Mouse (Mus musculus) liver, embryonic 14.5 days (tissue): ENCODE measurements at regions not wholly inside any gene's neighbourhood (a gene's known extent, or its start where the extent isn't known, plus 50 kb on each side); places are given as distances from the start of the nearest gene placed in this dataset.

Experiments
- ATAC-seq: fragments of 200-750 bp; cut with Nextera tagmentation; 2 replicates; pipeline ENCODE4 v1.8.0; 2017; ENCODE audit warnings: moderate number of reproducible peaks, mild to moderate bottlenecking, moderate library complexity; ENCODE audit not compliant: insufficient read depth
- DNase-seq, 3 experiments: peaks; one replicate each; pipeline ENCODE4 v3.0.0-alpha.2; 2012 to 2013; ENCODE audit warnings: low read depth in 3 of 3, low spot score in 3 of 3
- H3K27ac ChIP-seq: fragments of 300-500 bp; sonication (generic); 2 replicates; pipeline ENCODE4 v1.5.1; 2014; ENCODE audit warnings: moderate library complexity, mild to moderate bottlenecking, control low read depth, inconsistent platforms
- H3K27me3 ChIP-seq: fragments of 300-500 bp; sonication (generic); 2 replicates; pipeline ENCODE4 v1.6.1; 2014; ENCODE audit warnings: mild to moderate bottlenecking, low read length, moderate library complexity; ENCODE audit not compliant: control insufficient read depth, insufficient read depth
- H3K36me3 ChIP-seq: fragments of 300-500 bp; sonication (generic); replicated peaks from 2 replicates; pipeline ENCODE4 v1.6.1; 2014; ENCODE audit warnings: low read depth; ENCODE audit not compliant: control insufficient read depth, insufficient read depth
- H3K4me1 ChIP-seq, 2 experiments: fragments of 200-500 bp in 1 of 2; fragments of 300-500 bp in 1 of 2; sonication (generic) in 1 of 2; replicated peaks; 2 replicates each; pipeline ENCODE4 v1.6.1; 2012 to 2014; ENCODE audit warnings: antibody characterized with exemption in 1 of 2, inconsistent platforms in 1 of 2, low read length in 1 of 2; ENCODE audit not compliant: control insufficient read depth in 2 of 2, insufficient read depth in 2 of 2
- H3K4me2 ChIP-seq: fragments of 300-500 bp; sonication (generic); 2 replicates; pipeline ENCODE4 v1.6.1; 2014; ENCODE audit warnings: low read depth, mild to moderate bottlenecking, control low read depth, moderate library complexity
- H3K4me3 ChIP-seq, 2 experiments: fragments of 200-500 bp in 1 of 2; fragments of 300-500 bp in 1 of 2; sonication (generic) in 1 of 2; 2 replicates each; pipeline ENCODE4 v1.5.1; 2012 to 2014; ENCODE audit warnings: low read depth in 2 of 2, low read length in 2 of 2, mild to moderate bottlenecking in 2 of 2, control low read depth in 1 of 2, inconsistent platforms in 1 of 2, moderate library complexity in 1 of 2; ENCODE audit not compliant: insufficient read depth in 1 of 2
- H3K9ac ChIP-seq: fragments of 300-500 bp; sonication (generic); replicated peaks from 2 replicates; pipeline ENCODE4 v1.6.1; 2014; ENCODE audit warnings: mild to moderate bottlenecking, control low read depth, moderate library complexity
- H3K9me3 ChIP-seq: fragments of 300-500 bp; sonication (generic); 2 replicates; pipeline ENCODE4 v1.6.1; 2016; ENCODE audit warnings: low read length, mixed read lengths; ENCODE audit not compliant: control insufficient read depth
- CTCF ChIP-seq: IDR thresholded peaks from 2 replicates; pipeline ENCODE4 v1.5.1; 2016; ENCODE audit warnings: antibody characterized with exemption, low read depth, control low read depth
- EP300 ChIP-seq: IDR thresholded peaks from 2 replicates; pipeline ENCODE4 v1.6.1; 2016; ENCODE audit warnings: antibody characterized with exemption, low read depth
- WGBS: fragments of 180-500 bp; shearing (Covaris S2); extraction: QIAGEN DNeasy Blood & Tissue Kit; methylation state at CpG from one replicate; pipeline ENCODE4 v1.1.7; 2014; ENCODE audit not compliant: insufficient replicate concordance; 5-methylcytosine and 5-hydroxymethylcytosine counted together

DNA sequence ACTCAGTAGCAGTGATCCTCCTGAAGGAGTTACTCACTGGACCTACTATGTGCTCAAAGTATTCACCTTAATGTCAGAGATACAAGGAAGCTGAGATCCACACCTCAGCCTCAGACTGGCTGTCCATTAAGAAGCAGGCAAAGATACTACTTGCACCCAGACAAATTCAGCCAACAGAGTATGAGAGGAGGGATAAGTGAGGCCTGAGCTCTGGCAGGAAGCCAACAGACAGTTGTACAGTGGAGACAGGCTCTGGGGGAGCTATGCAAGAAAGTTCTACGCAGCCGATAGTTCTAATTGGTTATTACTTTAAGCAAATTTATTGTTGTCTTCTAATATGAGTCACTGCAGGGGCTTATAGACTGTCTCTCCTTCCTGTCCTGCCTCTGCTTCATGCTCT, 152.2 kb upstream of the Mgmt start:
- H3K27me3 ChIP-seq = no peaks in the 10 kb centered on the region
- no peak overlapping the region for H3K27ac ChIP-seq
- H3K4me3 ChIP-seq = no peak overlapping the region
- DNase-seq (no peak), ATAC-seq (no peak)
- TF ChIP-seq CTCF (no peak), EP300 (no peak)
- no peak overlapping the region for H3K4me2 ChIP-seq
- H3K9ac ChIP-seq = no peak overlapping the region
- WGBS = 74% methylated on average over 2 of the region's 2 CpGs
- no peaks in the 10 kb centered on the region for H3K9me3 ChIP-seq
- H3K36me3 ChIP-seq = no peaks in the 10 kb centered on the region
- H3K4me1 ChIP-seq = no peaks in the 10 kb centered on the region

GRCm38 (mm10) chr7:136745412-136745811, 149.0 kb upstream of the Mgmt start:
- no peaks in the 10 kb centered on the region for H3K27me3 ChIP-seq
- WGBS = 56% methylated on average over 8 of the region's 8 CpGs

DNA sequence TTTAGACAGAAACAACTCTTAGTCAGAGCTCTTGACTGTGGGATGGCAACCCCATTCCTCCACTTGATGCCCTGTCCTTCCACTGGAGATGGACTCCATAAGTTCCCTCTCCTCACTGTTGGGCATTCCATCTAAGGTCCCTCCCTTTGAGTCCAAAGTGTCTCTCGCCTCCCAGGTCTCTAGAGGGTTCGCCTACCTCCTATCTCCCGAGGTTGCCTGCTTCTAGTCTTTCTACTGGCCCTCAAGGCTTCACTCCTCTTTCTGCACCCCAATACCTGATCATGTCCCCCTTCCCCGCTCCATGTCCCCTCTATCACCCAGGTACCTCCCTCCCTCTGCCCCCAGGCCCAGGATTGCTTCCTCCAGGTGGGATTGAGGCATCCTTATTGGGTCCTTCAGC, 142.9 kb upstream of the Mgmt start:
- no peaks in the 10 kb centered on the region for H3K4me1 ChIP-seq
- DNase-seq (no peak), ATAC-seq (no peak)
- no peaks in the 10 kb centered on the region for H3K36me3 ChIP-seq
- 36% methylated on average over 4 of the region's 4 CpGs for WGBS
- H3K9me3 ChIP-seq = no peaks in the 10 kb centered on the region
- TF ChIP-seq EP300 (no peak), CTCF (no peak)
- no peaks in the 10 kb centered on the region for H3K27me3 ChIP-seq
- no peak overlapping the region for H3K4me3 ChIP-seq
- H3K27ac ChIP-seq = no peak overlapping the region
- no peak overlapping the region for H3K4me2 ChIP-seq
- H3K9ac ChIP-seq = no peak overlapping the region

More at GRCm38 (mm10) chr7:136745412-136745811, 149.0 kb upstream of the Mgmt start:
- H3K4me3 ChIP-seq = no peak overlapping the region
- no peak for DNase-seq
- no peaks in the 10 kb centered on the region for H3K36me3 ChIP-seq
- H3K27ac ChIP-seq = no peak overlapping the region
- no peaks in the 10 kb centered on the region for H3K9me3 ChIP-seq
- H3K4me2 ChIP-seq = no peak overlapping the region
- no peaks in the 10 kb centered on the region for H3K4me1 ChIP-seq
- TF ChIP-seq CTCF (no peak), EP300 (no peak)
- no peak overlapping the region for H3K9ac ChIP-seq
- ATAC-seq = no peak

DNA sequence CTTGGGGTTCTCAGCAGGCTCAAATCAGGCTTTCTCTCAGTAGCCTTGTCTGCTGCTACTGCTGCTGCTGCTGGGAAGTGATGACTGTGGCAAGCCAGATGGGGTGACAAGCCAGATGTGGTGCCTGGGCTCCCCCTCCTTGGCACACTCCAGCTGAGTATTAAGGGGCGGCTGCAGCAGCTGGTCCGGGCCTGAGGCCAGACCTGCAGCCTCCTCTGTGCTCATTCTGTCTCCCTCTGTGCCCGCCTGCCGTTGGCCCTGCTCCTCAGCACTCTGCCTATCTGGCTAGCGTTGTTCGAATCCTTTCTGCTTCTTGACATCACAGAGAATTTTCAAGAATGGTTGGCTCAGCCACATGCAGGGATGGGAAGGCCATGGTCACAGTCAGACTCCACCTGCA, 139.6 kb upstream of the Mgmt start:
- Histone ChIP-seq H3K4me2 (no peak overlapping the region), H3K27me3 (no peaks in the 10 kb centered on the region), H3K27ac (no peak overlapping the region), H3K4me3 (no peak overlapping the region), H3K9me3 (no peaks in the 10 kb centered on the region), H3K9ac (no peak overlapping the region), H3K36me3 (no peaks in the 10 kb centered on the region), H3K4me1 (no peaks in the 10 kb centered on the region)
- WGBS = 65% methylated on average over 6 of the region's 6 CpGs
- ATAC-seq = no peak
- no peak for DNase-seq
- no peak for TF ChIP-seq CTCF
- no peak for TF ChIP-seq EP300

DNA sequence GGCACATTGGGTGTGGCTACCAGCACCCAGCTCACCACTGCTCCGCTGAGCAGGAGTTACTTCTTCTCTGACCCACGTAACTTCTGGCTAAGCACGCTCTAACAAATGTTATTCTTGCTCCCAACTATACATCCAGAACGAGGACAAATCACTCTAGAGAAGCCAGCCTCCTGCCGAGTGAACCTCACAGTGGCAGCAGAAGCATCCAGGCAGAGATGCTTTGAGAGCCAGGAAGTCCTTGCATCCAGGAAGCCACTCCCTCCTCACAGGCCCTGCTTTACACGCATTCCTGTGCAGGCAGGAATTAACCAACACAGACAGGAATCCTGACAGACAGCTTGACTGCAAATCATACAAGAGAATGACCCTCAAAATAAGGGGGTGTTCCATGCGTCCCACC, 129.4 kb upstream of the Mgmt start:
- ATAC-seq (no peak), DNase-seq (no peak)
- no peaks in the 10 kb centered on the region for H3K27me3 ChIP-seq
- H3K4me1 ChIP-seq = no peaks in the 10 kb centered on the region
- H3K9ac ChIP-seq = no peak overlapping the region
- H3K4me2 ChIP-seq = no peak overlapping the region
- no peak overlapping the region for H3K27ac ChIP-seq
- H3K4me3 ChIP-seq = no peak overlapping the region
- TF ChIP-seq CTCF (no peak), EP300 (no peak)
- H3K9me3 ChIP-seq = no peaks in the 10 kb centered on the region
- WGBS = 37% methylated on average over 7 of the region's 7 CpGs
- no peaks in the 10 kb centered on the region for H3K36me3 ChIP-seq
